Mouse (Mus musculus) erythroblast, embryonic 14.5 days (primary cell): ENCODE measurements around the gene Zfp119b. TPM values are rescaled to one million over a fixed set of nuclear protein-coding genes. Genes with fewer than 3 reads are reported as not detected.
A peak's percentile ranks its signal among the peaks of the same experiment; 100 is the strongest.

Experiments
- H3K27me3 ChIP-seq: 2 replicates; pipeline ENCODE4 v1.6.1; 2012; ENCODE audit warnings: inconsistent platforms; ENCODE audit not compliant: control insufficient read depth
- H3K36me3 ChIP-seq: 2 replicates; pipeline ENCODE4 v1.6.1; 2012; ENCODE audit warnings: mild to moderate bottlenecking, inconsistent platforms; ENCODE audit not compliant: control insufficient read depth
- H3K4me1 ChIP-seq: 2 replicates; pipeline ENCODE4 v1.6.1; 2012; ENCODE audit warnings: inconsistent platforms; ENCODE audit not compliant: control insufficient read depth
- H3K4me3 ChIP-seq: replicated peaks from 2 replicates; pipeline ENCODE3; 2012; ENCODE audit warnings: moderate library complexity, mild to moderate bottlenecking, inconsistent platforms
- H3K9me3 ChIP-seq: 2 replicates; pipeline ENCODE4 v1.6.1; 2012; ENCODE audit warnings: low read length, inconsistent platforms, mixed read lengths; ENCODE audit not compliant: control insufficient read depth
- GATA1 ChIP-seq: IDR thresholded peaks from 2 replicates; pipeline ENCODE4 v1.6.1; 2012; ENCODE audit warnings: low read length, inconsistent platforms, mixed read lengths
- TAL1 ChIP-seq: IDR thresholded peaks from 3 replicates; pipeline ENCODE4 v1.6.1; 2012; ENCODE audit warnings: low read length, inconsistent platforms, mixed read lengths
- polyA plus RNA-seq: library from polyadenylated mRNA; stranded (reverse); fragments of >175 nt; gene quantifications from 2 replicates; pipeline ENCODE4 v1.2.3, GENCODE M21; 2012

The Zfp119b gene
- polyA plus RNA-seq, 1 experiment, result not detected

GRCm38 (mm10) chr17:55969560-55969959 lies 20.3 kb upstream of the Zfp119b start:
- H3K36me3 ChIP-seq, result peaks cover 36% of the 10 kb centered on the region
- peaks cover 45% of the 10 kb centered on the region for H3K27me3 ChIP-seq
- no peaks in the 10 kb centered on the region; the same call in 1 of the 2 replicates for H3K9me3 ChIP-seq
- no peaks in the 10 kb centered on the region for H3K4me1 ChIP-seq
- no peak for TF ChIP-seq GATA1
- TF ChIP-seq TAL1, result no peak
- H3K4me3 ChIP-seq, result no peak overlapping the region

DNA sequence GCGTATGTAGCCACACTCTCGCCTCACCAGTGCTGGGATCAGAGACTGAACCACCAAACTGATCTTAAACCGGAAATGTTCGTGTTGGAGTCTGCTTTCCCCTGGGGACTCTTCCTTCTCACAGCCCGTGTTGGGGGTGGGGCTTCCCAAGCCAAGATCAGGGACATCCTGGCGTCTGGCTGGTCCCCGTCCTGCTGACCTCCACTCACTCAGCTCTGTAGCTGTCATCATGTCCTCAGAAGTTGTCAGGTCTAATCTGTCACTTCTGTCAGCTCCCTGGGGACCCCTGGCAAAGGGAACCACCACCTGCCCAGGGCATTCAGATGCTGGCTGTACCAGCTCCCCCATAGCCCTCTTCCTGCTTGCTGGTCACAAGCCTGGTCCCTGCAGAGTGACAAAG lies 18.9 kb upstream of the Zfp119b start:
- peaks cover 49% of the 10 kb centered on the region for H3K36me3 ChIP-seq
- no peak for TF ChIP-seq GATA1
- no peak for TF ChIP-seq TAL1
- H3K27me3 ChIP-seq, result peaks cover 41% of the 10 kb centered on the region
- no peak overlapping the region for H3K4me3 ChIP-seq
- H3K9me3 ChIP-seq, result no peaks in the 10 kb centered on the region; the same call in 1 of the 2 replicates
- H3K4me1 ChIP-seq, result no peaks in the 10 kb centered on the region

DNA sequence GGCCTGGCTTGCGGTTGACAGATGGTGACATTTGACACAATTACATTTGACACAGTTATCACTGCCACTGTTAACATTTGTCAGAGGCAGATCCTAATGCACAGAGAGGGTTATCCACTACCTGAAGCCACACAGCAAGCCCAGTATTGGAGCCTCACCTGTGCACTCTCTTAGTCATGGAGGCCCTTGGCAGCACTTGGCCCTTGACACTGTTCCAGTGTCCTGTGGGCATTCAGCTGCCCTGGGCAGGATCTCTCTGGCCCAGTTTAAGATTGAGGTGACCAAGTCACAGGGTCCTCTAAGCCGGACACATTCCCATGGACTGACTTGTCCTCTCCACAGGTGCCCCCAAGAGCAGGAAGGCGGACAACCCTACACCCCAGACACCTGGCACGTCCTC lies 17.9 kb upstream of the Zfp119b start:
- Histone ChIP-seq H3K4me1 (no peaks in the 10 kb centered on the region), H3K36me3 (peaks cover 56% of the 10 kb centered on the region), H3K4me3 (no peak overlapping the region), H3K27me3 (peaks cover 34% of the 10 kb centered on the region), H3K9me3 (no peaks in the 10 kb centered on the region; the same call in 1 of the 2 replicates)
- TF ChIP-seq GATA1 (no peak), TAL1 (no peak)

- peaks cover 13% of the 10 kb centered on the region for H3K27me3 ChIP-seq
- peaks cover 78% of the 10 kb centered on the region for H3K36me3 ChIP-seq
- no peaks in the 10 kb centered on the region for H3K9me3 ChIP-seq
These were observed 15.7 kb upstream of the Zfp119b start for GRCm38 (mm10) chr17:55964996-55965395.

DNA sequence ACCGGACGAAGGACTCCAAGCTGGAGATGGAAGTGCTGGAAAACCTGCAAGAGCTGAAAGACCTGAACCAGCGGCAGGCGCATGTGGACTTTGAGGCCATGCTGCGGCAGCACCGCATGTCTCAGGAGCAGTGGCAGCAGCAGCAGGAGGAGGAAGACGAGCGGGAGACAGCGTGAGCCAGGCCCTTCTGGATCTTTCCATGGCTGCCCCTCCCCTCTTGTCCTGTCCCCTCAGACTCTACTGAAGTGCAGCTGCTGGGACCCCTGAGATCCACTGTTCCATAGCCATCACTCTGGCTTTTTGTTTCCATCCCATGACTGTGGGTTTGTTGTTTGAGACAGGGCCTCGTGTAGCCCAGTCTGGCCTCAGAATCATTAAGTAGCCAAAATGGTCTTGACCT lies 15.2 kb upstream of the Zfp119b start:
- Histone ChIP-seq H3K4me1 (peaks cover 15% of the 10 kb centered on the region), H3K4me3 (no peak overlapping the region), H3K9me3 (no peaks in the 10 kb centered on the region), H3K27me3 (peaks cover 8% of the 10 kb centered on the region), H3K36me3 (peaks cover 78% of the 10 kb centered on the region)
- TF ChIP-seq GATA1 (no peak), TAL1 (no peak)

More at GRCm38 (mm10) chr17:55964996-55965395, 15.7 kb upstream of the Zfp119b start:
- no peak overlapping the region for H3K4me3 ChIP-seq
- peaks cover 10% of the 10 kb centered on the region for H3K4me1 ChIP-seq
- TF ChIP-seq TAL1, result no peak
- TF ChIP-seq GATA1, result no peak

GRCm38 (mm10) chr17:55963171-55963570 lies 13.9 kb upstream of the Zfp119b start:
- no peak overlapping the region for H3K4me3 ChIP-seq
- peaks cover 24% of the 10 kb centered on the region for H3K4me1 ChIP-seq
- no peak for TF ChIP-seq TAL1
- TF ChIP-seq GATA1, result no peak
- H3K36me3 ChIP-seq, result peaks cover 75% of the 10 kb centered on the region
- H3K9me3 ChIP-seq, result no peaks in the 10 kb centered on the region
- no peaks in the 10 kb centered on the region for H3K27me3 ChIP-seq

- H3K4me3 ChIP-seq, result no peak overlapping the region
- peaks cover 60% of the 10 kb centered on the region for H3K36me3 ChIP-seq
- H3K27me3 ChIP-seq, result no peaks in the 10 kb centered on the region
- no peak for TF ChIP-seq GATA1
- TF ChIP-seq TAL1, result no peak
- peaks cover 36% of the 10 kb centered on the region for H3K4me1 ChIP-seq
- H3K9me3 ChIP-seq, result no peaks in the 10 kb centered on the region
These were observed 12.3 kb upstream of the Zfp119b start for GRCm38 (mm10) chr17:55961631-55962030.

GRCm38 (mm10) chr17:55960791-55961190 lies 11.5 kb upstream of the Zfp119b start:
- H3K9me3 ChIP-seq, result no peaks in the 10 kb centered on the region
- no peak overlapping the region for H3K4me3 ChIP-seq
- H3K4me1 ChIP-seq, result peaks cover 45% of the 10 kb centered on the region
- TF ChIP-seq TAL1, result no peak
- TF ChIP-seq GATA1, result no peak
- H3K36me3 ChIP-seq, result peaks cover 53% of the 10 kb centered on the region
- H3K27me3 ChIP-seq, result peaks cover 3% of the 10 kb centered on the region

DNA sequence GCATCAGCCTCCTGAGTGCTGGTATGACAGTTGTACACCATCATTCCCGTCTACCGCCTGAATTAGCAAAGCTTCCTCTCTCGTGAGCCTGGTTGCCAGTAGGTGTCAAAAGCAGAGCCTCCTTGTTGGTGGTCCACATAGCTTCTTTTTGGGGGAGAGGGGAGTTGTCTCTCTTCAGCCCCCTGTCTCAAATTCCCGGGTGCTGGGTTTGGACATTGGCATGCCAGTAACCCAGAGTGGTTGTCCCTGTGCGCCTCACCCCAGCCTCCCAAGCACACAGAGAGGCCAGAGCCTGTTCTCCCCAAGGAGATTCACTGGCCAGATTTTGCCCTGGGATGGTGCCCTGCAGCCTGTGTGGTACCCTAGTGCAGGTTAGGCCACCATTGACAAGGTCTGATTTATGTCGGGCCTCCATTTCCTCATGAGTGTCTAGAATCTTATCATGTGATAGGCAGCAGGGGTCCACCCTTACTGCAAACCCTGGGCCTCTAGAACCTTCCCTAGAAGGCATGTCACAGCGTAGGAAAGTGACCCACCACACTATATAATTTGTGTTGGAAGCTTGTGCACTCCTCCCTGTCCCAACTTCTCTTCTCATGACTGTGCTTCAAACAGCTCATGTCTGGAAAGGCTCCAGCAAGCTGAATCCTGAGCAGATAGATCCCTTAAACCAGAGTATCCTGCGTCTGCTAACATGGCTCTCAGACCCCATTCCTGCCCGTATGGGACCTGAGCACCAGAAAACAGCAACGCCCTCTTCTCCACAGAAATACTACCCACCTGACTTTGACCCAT lies 10.8 kb upstream of the Zfp119b start:
- Histone ChIP-seq H3K27me3 (peaks cover 4% of the 10 kb centered on the region), H3K36me3 (peaks cover 48% of the 10 kb centered on the region), H3K9me3 (no peaks in the 10 kb centered on the region), H3K4me3 (peak overlapping the region; percentile 66), H3K4me1 (peaks cover 46% of the 10 kb centered on the region)
- TF ChIP-seq GATA1 (no peak), TAL1 (no peak)
